Mouse (Mus musculus) mature B cell (primary cell): Measurements from ENCODE around the gene P4ha3.

Experiments used
- in situ Hi-C: fragments of 300-500 bp; cut with MboI; formaldehyde crosslinking; loops from 2 replicates; pipeline ENCODE4 v1.14.3; 2019

The P4ha3 gene

DNA sequence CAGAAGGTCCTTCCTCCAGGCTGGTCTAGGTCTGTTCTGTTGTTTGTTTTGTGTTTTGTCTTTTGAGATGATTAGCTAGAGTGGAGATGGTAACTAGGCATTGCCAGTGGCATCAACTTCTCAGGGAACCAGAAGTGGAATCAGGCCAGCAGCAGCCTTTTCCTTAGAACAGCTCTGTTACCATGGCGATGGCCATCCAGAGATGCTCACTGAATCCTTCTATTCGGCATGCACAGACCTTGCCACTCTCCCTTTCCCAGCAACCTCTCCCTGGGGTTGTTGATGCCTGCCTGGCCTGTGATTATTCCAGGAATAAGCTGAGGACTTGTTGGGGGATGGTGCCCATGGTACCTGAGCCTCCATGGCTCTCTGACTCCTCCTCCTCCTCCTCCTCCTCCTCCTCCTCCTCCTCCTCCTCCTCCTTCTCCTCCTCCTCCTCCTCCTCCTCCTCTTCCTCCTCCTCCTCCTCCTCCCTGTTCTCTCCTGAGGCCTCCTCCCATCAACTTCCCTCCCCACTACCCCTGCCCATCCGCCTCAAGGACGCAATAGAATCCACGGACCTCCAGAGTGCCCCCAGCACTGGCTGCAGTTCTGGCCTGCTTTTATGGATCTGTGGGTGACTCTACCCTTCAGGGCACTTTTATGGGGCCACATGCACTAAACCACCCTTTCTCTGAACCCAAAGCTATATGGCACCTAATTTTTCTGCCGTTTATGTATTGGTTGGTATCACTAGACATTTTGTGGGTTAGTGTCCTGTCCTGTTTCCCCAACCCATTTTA lies 22.7 kb downstream of the P4ha3 start:
- in situ Hi-C loops: no loop called here

- in situ Hi-C loops: no loop called here
Observed at GRCm38 (mm10) chr7:100309216-100309615, 23.9 kb downstream of the P4ha3 start.

- in situ Hi-C loops: no loop called here
Observed at GRCm38 (mm10) chr7:100309679-100310078, 24.4 kb downstream of the P4ha3 start.

- in situ Hi-C loops: no loop called here
Observed at GRCm38 (mm10) chr7:100310290-100310689, 25.0 kb downstream of the P4ha3 start.

DNA sequence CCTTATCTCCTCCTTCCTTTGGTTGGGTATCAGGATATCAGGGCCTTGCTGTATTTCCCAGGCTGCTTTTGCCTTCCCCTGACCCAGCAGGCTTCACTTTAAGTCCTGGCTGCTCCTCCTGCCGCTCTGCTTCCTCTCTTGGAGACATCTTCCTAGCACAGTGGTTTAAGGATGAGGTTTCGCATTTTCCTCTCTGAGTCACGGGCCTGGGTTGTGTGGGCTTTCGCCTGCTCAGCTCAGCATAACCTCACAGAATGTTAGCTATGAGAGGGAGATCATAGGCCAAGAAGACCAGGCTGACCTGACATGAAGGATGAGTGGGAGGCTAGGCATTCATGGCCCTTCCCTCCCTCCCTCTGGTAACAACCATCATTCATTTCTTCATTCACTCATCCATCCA lies 27.4 kb downstream of the P4ha3 start:
- in situ Hi-C loops: no loop called here

DNA sequence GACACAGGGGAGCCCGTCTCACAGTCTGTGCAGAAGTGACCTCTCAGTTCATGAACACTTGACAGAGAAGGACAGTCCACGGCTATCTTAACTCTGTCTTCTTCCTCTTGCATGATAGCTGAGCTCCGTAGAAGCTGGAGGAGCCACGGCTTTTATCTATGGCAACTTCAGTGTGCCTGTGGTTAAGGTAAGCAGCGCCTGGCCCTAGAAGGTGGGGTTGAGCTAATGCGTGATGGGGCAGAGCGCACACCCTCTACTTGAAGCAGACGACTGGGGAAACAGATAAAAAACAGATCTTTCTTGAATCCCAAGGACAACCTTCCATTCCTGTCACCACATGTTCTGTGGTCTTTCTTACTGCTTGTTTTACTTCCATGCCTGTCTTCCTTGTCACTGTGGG lies 31.6 kb downstream of the P4ha3 start:
- in situ Hi-C loops: no loop called here

DNA sequence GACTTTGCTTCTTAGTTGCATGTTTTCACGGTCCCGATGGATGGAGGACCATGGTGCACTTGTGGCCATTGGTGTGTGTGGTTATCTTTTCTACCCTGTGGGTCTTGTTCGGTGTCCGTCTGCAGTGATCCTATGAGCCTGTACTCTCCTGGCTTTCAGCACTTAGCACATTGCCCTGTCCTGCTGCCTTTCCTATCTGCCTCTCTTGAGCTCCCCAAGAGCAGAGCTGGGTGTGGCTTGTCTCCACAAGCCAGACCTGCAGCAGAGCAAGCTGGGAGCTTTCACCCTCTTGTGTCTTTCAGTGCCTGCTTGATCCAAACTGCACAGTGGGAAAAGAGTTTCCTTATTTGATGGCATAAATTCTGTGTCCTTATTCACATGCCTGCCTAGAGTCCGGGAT lies 32.2 kb downstream of the P4ha3 start:
- in situ Hi-C loops: no loop called here

DNA sequence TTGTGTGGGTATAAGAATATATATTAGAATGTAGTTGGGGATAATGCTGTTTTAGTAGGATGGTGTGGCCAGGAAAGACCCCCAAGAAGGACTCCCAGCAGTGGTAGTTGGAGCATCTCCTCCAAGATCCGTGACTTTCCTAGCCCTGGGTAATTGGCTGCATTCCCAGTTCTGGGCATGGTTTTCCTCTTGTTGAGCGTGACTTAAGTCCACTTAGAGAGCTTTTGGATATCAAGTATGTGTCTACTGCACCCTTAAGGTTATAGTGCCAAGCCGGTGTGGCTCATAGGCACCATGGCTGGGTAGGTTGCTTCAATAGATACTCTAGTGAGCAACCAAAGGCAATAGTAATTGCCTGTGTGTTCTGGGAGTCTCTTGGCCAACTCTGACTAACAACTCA lies 38.4 kb downstream of the P4ha3 start:
- in situ Hi-C loops: no loop called here

DNA sequence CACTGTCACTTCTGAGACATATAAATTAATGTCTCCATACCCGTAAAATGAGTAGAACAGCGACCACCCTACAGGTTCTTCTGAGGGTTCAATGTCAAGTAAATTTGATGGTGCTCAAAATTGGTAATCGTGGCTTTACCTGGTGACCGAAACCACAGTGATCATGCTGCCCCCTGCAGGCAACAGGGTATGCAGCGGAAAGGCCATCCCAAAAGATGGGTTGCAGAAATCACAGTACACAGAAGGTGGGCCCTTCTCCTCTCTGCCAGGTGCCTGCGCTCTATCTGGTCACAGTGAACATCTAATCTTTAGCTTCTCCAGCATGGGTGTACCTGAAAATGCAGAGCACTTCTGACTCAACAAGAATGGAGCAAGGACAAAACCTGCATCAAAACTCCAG lies 40.2 kb downstream of the P4ha3 start:
- in situ Hi-C loops: no loop called here

DNA sequence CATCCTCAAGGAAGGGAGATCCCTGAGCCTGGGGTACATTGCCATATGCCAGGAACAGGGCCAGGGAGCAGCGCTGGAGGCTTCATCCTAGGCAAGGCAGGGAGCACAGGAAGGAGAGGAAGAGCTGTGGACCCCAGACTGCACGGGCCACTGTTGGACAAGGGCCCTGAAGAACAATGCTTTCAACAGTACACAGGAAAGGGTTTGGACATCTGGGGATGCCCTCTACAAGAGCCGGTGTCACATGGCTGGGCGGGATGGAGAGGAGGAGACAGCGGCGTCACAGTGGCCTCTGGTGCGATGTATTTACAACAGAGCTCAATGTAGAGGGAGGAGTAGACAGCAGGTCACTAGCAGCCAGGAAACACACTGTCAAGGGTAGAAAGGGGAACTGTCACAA lies 42.2 kb downstream of the P4ha3 start:
- in situ Hi-C loops: no loop called here

GRCm38 (mm10) chr7:100328636-100329035 lies 43.3 kb downstream of the P4ha3 start:
- in situ Hi-C loops: no loop called here

GRCm38 (mm10) chr7:100331269-100331668 lies 45.9 kb downstream of the P4ha3 start:
- in situ Hi-C loops: no loop called here

DNA sequence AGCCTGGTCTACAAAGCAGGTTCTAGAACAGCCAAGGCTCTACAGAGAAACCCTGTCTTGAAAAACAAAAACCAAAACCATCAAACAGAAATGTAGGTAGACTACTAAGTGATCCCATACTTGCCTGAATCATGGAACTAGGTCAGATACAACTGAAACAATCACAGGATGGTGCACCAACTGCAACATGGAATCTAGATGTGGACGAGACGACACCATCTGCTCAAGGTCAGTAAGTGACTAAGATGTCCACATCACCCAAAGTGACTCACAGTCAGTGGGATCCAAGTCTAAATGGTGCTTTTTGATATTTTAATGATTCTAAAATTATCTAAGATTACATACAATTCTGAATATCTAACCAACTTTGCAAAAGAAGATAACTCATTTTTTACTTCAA lies 50.6 kb downstream of the P4ha3 start:
- in situ Hi-C loops: no loop called here

DNA sequence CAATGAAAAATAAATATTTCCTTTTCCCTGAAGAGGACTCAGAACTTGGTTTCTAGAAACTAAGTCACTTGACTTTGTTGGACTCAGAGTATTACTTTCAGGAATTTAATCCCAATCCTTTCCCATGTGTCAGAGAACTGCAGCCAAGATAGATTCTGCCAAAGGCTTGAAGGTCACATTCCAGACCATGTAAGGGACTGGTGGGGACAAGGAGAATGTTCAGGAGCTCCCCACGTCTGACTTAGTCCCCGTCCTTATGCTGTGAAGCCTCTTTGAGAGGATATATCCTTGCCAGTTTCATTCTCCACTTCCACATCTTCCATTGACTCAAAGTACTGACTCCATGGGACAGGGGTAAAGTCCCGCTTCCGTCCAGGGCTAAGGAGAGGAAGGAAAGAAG lies 69.7 kb downstream of the P4ha3 start:
- in situ Hi-C loops: no loop called here

DNA sequence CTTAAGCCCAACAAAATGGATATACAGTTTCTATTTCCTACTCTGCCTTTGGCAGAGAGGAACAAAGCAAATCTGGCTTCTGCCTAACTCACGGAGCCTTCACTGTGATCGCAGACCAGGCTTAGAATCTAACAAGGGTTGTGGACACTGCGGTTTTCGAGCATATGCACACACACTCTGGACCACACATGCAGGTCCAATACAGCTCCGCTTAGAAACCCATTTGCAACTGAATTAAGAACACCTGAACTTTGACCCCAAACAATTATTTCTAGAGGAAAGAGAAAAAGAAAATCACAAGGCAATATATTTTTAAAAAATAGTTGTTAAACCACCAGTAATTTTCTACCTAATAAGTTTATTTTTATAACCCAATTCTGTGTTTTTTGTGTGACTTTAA lies 71.0 kb downstream of the P4ha3 start:
- in situ Hi-C loops: no loop called here

GRCm38 (mm10) chr7:100356768-100357167 lies 71.4 kb downstream of the P4ha3 start:
- in situ Hi-C loops: no loop called here

DNA sequence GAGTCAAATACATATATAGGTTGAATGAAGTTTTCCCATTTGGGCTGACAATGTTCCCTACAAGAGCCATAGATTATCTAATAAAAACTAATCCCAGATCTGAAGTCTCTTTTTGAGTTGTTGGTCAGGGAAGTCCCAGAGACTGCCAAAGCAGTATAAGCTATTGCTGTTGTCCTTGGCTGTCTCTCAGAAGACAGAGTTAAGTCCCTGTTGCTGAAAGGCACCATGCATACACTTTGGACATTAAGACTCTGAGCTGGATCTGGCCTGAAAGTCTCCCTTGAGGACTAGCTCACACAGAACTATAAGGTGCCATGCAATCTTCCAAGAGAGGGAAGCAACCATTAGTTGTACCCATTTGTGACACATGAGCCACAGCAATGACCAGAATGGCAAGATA lies 72.5 kb downstream of the P4ha3 start:
- in situ Hi-C loops: no loop called here

GRCm38 (mm10) chr7:100363162-100363561 lies 77.8 kb downstream of the P4ha3 start:
- in situ Hi-C loops: no loop called here

DNA sequence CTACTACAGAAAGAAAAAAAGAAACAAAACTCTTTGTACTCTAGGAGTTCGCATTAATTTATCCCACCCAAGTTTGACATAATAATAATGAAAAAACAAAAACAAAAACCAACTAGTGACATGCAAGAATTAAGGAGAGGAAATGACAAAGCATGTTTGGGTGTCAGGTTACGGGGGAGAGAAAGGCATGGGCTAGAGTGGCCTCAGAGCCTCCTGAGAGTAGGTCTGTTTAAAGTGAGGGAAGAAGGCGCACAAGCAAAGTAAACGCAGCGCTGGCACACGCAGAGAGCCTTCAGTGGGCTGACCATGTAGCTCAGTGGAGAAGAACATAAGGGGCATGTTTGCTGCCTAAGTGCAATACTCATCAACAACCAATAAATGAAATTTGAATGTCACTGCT lies 79.6 kb downstream of the P4ha3 start:
- in situ Hi-C loops: no loop called here
